Mouse (Mus musculus): ENCODE measurements around the gene Tesc.

Tesc gene

GRCm38 (mm10) chr5:118027698-118028190 lies at the start of gene Tesc:
TSS of gene Tesc (plus strand) at chr5:118027743.
- DNase-seq (ENCODE audit: low read depth): no peak

DNA sequence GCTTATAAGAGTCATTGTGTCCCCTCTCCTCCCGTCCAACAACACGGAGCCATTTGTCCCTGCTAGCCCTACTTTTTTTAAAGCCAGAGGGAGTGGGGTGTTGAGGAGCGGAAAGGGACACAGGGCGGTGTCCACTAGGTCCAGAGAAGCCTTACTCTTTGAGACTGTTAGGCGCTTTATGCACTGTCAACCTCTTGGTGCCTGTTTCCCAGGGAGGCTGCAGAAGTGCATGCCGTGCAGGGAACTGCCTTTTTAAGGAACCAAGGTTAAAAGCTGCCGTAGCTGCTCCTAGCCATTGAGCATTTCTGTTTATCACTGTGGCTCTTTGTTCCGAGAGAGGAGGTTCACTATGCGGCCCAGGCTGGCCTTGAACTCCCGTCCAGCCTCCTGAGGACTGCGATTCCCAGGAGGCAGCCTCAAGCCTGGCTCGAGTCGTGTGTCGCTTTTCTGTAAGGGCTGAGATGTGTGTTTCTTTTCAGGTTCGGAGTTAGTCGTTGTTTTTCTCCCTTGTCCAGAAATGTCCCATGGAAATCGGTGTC lies 49.3 kb upstream of the Tesc start:
- no peak for DNase-seq (ENCODE audit: low read depth)

- DNase-seq (ENCODE audit: low read depth): no peak
These were observed 48.5 kb upstream of the Tesc start for GRCm38 (mm10) chr5:117979082-117979481.

DNA sequence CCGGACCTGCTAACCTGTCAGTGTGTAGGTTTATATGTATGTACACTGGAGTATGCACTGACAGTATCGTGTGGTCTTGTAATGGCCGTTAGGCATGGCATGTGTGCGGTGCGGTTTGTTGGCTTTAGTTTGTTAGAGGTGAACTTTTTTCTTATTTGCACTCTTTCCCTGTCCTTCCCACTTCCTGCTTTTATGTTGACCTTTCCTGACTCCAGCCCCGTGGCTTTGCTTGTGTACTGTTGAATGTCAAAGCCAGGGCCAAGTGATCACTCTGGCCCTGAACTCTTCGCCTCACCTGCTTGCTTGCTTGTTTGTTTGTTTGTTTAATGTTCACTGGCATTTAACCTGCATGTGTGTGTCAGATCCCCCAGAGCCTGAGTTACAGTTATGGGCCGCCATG lies 46.6 kb upstream of the Tesc start:
- DNase-seq (ENCODE audit: low read depth): no peak

DNA sequence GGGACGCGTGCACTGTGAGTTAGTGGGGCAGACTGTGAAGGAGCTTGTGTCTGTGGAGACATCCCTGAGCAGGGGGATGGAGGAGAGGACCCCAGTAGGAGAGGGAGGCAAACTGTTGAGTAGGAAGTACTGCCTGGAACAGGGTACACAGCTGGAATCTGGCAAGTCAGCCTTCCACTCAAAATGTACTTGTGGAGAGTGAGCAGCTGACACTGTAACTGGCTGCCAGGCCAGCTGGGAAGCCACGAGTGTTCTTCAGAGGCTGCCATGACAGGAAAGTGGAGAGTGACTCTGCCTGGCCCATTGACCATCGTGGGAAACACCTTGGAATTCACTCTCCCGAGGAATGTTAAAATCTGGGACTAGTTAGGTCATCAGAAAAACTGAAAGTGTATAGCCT lies 45.6 kb upstream of the Tesc start:
- no peak for DNase-seq (ENCODE audit: low read depth)

DNA sequence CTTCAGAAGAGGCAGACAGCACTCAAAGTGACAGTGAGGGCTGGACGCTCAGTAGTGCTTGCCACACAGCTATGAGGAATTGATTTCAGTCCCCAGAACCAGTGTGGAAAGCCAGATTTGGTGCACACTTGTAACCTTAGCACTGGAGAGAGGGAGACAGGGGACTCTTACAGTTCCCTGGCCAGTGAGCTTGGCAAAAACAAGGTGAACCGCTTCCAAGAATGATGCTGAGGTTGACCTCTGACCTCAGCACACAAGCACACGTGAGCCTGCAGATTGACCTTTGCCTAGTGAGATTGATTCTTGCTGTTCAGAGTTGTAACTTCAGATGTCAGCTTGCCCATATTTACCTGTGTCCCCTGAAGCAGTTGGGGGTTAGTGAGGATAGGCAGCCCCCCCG lies 41.2 kb upstream of the Tesc start:
- no peak for DNase-seq (ENCODE audit: low read depth)

GRCm38 (mm10) chr5:117987891-117988290 lies 39.7 kb upstream of the Tesc start:
- no peak for DNase-seq (ENCODE audit: low read depth)

- DNase-seq (ENCODE audit: low read depth): no peak
These were observed 39.2 kb upstream of the Tesc start for GRCm38 (mm10) chr5:117988367-117988766.

DNA sequence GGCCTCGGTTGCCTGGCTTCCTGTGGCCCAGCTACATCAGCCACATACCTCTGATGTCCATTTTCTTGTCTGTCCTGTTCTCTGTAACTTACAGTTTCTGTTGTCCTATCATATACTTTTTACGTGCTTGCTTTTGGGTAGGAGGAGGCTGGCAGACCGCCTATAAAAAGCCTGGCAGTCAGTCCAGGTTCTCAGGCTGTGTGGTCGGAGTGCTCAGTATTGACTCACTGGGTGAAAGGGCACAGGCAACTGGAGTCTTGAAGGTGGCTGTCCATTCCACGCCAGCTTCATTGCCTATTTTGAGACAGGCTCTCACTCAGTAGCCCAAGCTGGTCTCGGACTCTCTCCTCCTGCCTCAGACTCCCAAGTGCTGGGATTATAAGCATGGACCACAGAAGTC lies 37.8 kb upstream of the Tesc start:
- peak; percentile 22 for DNase-seq (ENCODE audit: low read depth)

DNA sequence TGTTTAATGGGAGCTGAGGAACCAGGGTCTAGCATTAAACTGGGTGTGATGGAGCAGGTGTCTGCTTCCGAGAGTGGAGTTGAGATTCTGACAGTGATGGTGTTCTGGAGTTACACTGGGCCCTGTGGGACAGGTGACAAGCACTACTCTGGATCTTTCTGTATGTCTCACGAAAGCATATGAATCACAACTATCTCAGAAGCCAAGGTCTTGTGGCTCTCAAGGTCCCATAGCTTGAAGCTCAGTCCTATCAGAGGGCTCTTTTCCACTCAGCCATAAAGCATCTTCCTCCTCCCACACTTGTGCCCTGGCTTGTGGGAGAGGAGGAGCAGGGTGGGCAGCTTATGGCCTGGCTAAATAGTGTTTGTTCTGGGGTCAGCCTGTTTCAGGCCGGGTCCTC lies 36.6 kb upstream of the Tesc start:
- DNase-seq (ENCODE audit: low read depth): no peak

DNA sequence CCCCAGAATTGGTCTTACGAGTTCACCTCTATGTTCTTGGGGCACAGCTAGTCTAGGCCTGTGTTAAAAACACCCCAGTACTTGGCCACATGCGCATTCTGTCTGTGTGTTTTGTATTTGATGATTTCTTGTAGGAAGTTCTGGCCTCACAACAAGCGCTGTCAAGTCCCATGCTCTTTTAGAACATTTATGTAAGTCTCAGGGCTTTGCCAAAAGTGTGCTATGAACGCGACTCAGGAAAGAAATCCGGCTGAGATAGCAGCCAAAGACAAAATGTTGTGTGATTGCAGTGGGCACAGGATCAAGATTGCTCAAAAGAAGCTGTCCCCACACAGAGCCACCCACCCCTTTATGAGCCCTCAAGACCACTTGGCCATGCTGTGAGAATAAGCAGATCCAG lies 34.0 kb upstream of the Tesc start:
- no peak for DNase-seq (ENCODE audit: low read depth)

DNA sequence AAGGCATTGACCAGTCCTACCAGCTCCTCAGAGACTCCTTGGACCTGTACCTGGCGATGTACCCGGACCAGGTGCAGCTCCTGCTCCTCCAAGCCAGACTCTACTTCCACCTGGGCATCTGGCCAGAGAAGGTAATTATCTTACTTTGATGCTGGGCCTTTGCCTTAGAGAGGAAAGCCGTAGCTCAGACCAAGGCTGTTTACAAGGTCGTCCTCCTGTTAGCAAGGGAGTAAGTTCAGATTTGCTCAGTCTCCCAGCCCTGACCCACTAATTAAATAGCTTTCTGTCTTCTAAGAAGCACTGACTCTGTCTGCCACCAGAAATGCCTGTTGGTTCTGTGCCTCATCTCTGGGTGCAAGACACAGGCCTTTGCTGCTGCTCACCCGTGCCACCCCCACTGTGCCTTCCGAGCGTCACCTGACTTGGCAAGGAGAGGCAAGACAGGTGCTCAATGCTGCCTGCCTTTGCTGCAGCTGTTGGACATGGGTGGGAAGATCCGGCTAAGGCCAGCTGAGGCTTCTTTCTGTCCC lies 32.1 kb upstream of the Tesc start:
- no peak for DNase-seq (ENCODE audit: low read depth)

DNA sequence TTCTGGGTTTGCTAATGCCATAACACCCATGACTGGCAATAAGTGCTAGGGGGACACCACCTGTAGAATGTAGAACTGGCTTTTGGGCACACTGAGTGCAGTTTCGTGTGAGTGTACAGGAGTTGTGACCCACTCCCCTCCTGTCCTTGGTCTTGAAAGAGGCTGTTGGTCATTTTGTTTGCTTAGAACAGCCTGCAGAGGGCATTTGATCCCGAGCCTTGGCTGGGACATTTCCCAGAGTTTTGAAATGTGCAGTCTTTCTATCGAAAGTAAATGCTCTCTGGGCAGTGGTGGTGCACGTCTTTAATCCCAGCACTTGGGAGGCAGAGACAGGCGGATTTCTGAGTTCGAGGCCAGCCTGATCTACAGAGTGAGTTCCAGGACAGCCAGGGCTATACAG lies 31.6 kb upstream of the Tesc start:
- no peak for DNase-seq (ENCODE audit: low read depth)

- no peak for DNase-seq (ENCODE audit: low read depth)
These were observed 31.0 kb upstream of the Tesc start for GRCm38 (mm10) chr5:117996581-117996980.

GRCm38 (mm10) chr5:117997434-117997970 lies 30.0 kb upstream of the Tesc start:
- DNase-seq (ENCODE audit: low read depth): no peak

GRCm38 (mm10) chr5:117999061-117999460 lies 28.5 kb upstream of the Tesc start:
- DNase-seq (ENCODE audit: low read depth): no peak

- no peak for DNase-seq (ENCODE audit: low read depth)
These were observed 28.0 kb upstream of the Tesc start for GRCm38 (mm10) chr5:117999584-117999983.

- DNase-seq (ENCODE audit: low read depth): peak; percentile 27
These were observed 25.5 kb upstream of the Tesc start for GRCm38 (mm10) chr5:118002059-118002458.

DNA sequence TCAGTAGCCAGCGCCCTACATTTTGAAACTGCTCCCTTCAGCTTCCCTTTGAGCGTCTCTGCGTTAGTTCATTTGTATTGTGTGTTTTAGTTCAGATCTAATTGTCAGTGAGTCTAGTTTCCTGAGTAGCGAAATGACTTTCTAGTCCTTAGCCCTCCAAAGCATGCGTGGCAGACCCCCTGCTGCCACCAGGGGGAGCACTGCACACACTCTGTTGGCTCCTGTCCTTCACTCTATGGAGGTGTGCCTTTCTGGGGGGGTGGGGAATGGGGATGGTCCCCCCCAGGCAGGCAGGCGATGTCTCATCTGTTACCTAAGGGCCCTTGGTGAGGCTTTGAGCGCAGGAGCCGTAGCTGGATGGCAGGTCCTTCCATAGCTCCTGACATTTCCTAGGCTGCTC lies 22.9 kb upstream of the Tesc start:
- no peak for DNase-seq (ENCODE audit: low read depth)

DNA sequence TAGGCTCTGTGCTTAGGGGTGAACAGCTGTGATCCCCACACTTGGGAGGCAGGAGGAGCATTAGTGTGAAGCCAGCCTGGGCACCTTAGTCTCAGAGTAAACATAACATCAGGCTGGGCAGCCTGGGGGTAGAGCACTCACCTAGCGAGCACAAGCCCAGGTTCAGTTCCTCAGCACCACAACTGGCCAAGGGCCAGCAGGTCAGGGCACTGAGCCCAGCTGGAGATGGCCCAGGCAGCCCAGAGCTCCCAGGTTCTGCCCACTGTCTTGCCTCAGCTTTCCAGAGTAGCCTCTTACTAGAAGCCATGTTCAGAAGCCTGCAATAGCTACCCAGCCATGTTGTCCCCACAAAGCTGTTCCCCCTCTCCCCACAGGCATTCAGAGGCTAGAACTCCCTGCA lies 21.8 kb upstream of the Tesc start:
- DNase-seq (ENCODE audit: low read depth): no peak

DNA sequence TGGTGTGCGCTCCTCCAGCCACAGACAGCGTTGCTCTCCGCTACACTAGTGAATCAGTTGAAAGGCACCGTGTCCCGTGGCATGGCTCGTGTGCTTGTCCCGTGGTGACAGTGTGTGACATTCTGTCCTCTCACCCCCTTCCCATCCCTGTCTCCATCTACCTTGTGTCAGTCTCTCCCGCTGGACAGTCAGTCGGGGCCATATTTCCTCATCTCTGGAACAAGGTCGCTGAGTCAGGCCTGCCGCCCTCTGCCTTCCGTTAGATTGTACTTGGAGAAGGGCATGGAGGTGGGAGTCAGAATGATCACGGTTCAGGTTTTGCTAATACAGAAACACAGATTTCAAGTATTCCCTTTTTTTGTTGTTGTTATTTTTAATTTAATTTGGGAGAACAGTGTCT lies 19.2 kb upstream of the Tesc start:
- no peak for DNase-seq (ENCODE audit: low read depth)

GRCm38 (mm10) chr5:118010872-118011271 lies 16.7 kb upstream of the Tesc start:
- DNase-seq (ENCODE audit: low read depth): no peak

DNA sequence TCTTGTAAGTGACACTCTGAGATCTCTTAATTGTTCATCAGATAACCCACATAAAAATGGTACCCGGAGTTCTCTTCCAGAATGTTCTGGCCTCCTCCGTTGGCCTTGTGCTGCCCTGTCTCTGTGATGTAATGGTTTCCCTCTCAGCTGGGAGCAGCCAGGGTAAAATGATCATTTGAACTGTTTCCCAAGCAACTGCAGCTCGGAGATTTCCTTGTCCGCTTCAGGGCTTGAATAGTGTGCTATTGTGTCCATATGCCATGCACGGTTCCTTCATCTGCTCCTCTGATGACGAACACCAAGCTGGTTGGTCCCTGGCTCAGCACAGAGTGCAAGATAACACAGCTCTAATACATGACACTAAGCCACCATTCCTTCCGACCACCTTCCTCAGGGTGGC lies 15.7 kb upstream of the Tesc start:
- DNase-seq (ENCODE audit: low read depth): no peak

GRCm38 (mm10) chr5:118015028-118015427 lies 12.5 kb upstream of the Tesc start:
- no peak for DNase-seq (ENCODE audit: low read depth)
